Mouse (Mus musculus): ENCODE data around the gene Zmynd8.
"Not testable (repeated sequence)": the region's sequence is repeated elsewhere in the genome, so short reads cannot be mapped to it uniquely, and the experiment has no call there.

DNA sequence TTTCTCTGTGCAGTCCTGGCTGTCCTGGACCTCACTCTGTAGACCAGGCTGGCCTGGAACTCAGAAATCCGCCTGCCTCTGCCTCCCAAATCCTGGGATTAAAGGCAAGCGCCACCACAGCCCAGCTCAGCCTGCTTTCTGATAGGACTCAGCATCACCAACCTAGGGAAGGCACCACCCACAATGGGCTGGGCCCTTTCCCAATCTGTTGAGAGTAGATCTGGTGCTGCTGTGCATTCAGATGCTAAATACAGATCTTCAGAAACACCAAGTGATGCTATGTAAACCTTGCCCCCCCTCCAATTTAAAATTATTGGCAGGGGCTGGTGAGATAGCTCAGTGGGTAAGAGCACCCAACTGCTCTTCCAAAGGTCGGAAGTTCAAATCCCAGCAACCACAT is 98.6 kb downstream of the Zmynd8 start:
- not testable (repeated sequence) for TF ChIP-seq CTCF (IDR thresholded peaks at IDR 0.05; ENCODE audit: insufficient read depth, low read length); POLR2A (IDR thresholded peaks at IDR 0.05; ENCODE audit: borderline replicate concordance, extremely low read depth, low read depth, low read length)
